Mouse (Mus musculus): ENCODE results near the gene Klf15.

DNA sequence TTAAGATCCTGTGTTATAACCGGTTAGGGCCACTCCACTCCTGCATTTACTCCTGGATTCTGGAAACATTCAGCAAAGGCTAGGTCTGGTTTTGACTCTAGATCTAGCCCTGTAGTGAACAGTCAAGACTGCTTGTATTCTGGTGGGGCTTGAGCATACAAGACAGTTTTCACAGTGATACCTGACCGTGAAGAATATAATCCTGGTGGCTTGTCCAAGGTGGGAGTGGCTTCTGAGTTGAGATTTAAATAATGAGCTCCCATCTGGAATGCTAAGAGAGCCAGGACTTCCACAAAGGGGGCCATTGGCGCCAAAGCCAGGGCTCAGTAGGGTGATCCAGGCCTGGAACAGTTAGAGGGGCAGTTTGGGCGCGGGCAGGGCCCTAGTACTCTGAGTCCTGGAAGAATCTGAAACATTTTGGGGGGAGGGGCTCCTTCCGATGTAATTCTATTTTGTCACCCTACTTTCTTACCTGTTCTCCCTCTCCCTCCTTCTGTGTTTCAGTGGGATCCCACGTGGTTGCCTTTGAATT lies 1.6 kb downstream of the Klf15 start:
- TF ChIP-seq ZNF384 (IDR thresholded peaks at IDR 0.05; ENCODE audit: low read depth, low read length) (no peak), MAFK (IDR thresholded peaks at IDR 0.05; ENCODE audit: insufficient read depth, low read depth, low read length) (no peak)

Data from ES-E14 (cell line).